Mouse (Mus musculus) stomach, postnatal 0 days (tissue): ENCODE data around the gene 6430628N08Rik.

ENCODE experiments used
- CTCF ChIP-seq: IDR thresholded peaks from 2 replicates; pipeline ENCODE4 v1.5.1; 2016; ENCODE audit warnings: antibody characterized with exemption, low read depth, mild to moderate bottlenecking, moderate library complexity
- EP300 ChIP-seq: optimal IDR thresholded peaks from 2 replicates; pipeline ENCODE3; 2016; ENCODE audit warnings: antibody characterized with exemption

- no peak for TF ChIP-seq EP300
- no peak for TF ChIP-seq CTCF
Observed at GRCm38 (mm10) chr4:115840842-115841241, 49.6 kb upstream of the 6430628N08Rik start.
